Mouse (Mus musculus) cerebellum, adult 11-12 months (tissue): ENCODE measurements around the gene Klk13.
"Not testable (repeated sequence)": the region's sequence is repeated elsewhere in the genome, so short reads cannot be mapped to it uniquely, and the experiment has no call there.

Experiments
- DNase-seq: peaks from one replicate; pipeline ENCODE4 v3.0.0; 2022

Gene Klk13

DNA sequence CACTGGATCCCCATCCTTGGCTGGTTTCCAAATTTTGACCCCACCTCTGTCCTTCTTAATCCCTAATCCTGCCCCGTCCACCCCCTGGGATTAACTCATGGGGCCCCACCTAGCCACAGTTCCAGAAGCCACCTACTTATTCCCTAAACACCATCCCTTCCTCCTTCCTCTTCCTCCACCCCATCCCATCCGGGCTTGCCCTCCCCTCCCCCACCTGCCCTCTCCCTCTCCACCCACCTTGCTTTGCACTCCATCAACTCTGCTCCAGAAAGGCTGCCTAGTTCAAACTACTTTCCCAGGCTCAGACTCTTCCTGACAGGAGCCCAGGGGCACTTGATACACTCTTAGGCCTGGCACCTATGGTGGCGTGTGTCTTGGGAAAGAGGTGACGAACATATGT is at the start of gene Klk13:
Klk13 (plus strand) TSS at position 301 of the 400 bp plus-strand sequence.
- no peak for DNase-seq

DNA sequence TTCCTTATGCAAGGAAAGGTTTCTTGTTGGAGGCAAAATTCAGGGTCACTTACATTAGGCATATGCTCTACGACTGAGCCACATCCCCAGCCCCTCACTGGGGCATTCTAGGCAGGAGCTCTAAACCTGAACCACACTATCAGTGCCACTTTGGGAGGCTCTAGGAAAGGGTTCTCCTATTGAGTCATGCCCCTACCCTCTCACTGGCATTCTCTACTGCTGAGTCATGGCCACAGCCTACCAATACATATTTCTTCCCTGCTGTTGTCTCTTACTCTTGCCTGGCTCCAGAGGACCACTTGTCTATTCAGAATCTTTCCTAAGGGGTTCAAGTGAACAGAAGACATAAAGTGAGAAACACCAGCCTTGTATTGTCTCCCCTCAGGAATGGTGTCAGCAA is 49.6 kb upstream of the Klk13 start:
- no peak for DNase-seq

DNA sequence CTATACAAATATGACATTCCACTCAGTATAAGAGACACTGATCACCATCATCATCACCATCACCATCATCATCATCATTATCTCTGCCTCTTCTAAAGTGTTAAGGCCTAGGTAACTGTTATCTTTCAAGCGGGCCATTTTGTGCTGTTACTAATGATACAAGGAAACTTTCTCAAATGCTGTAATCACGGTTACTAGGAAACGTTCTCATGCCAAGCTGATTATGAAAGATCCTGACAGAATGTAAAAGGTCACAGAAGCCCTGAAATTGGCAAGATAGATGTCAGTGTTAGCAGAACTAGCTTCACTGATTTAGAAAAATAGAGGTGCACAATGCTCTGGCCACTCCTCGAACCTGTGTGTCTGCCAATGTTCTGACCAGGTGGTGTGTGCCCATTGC is 45.1 kb upstream of the Klk13 start:
- DNase-seq = not testable (repeated sequence)

DNA sequence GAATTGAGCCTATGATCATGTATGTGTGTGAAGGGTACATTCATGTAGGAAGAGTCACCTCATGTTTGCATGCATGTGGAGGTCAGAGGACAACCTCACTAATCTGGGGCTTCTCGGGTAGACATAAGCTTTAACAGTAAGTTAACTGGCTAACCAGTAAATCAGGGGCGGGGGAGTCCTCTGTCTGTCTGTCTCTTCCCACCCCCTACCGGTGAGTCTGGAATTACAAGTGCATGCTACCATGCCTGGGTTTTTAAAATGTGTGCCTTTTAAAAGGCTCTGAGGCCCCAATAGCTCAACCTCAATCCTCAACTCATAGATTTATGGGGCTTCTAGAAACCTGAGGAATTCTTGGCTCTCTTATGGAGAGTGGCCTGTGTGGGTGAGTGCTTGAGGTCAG is 43.8 kb upstream of the Klk13 start:
- no peak for DNase-seq

DNA sequence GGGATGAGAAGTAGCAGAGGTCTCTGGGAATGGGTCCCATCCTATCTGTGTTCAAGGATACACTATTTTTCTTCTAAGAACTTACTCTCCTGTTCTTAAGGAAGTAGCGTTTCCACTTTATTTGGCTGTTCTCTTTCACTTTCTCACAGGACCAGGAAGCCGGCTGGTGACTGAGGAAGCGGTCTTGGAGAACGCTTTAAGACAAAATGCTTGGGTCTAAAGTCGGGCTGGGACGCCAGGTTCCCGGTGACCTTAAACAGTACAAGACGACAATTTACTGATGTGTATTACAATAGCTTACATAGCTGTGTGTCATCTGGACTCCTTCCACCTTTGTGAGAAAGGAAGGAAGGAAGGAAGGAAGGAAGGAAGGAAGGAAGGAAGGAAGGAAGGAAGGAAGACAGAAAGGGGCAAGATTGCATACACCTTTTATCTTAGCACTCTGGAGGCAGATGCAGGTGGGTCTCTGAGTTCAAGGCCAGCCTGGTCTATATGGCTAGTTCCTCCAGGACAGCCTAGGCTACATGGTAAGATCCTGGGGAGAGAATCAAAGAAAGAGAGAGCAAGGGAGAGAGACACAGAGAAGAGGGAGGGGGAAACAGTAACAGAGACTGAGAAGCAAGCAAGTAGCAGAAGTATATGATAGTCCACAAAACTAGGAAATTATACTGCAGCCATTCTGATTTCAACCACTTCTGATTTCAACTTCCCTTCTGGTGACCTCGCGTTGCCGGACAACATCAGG is 41.1 kb upstream of the Klk13 start:
- DNase-seq = peak; percentile 35

DNA sequence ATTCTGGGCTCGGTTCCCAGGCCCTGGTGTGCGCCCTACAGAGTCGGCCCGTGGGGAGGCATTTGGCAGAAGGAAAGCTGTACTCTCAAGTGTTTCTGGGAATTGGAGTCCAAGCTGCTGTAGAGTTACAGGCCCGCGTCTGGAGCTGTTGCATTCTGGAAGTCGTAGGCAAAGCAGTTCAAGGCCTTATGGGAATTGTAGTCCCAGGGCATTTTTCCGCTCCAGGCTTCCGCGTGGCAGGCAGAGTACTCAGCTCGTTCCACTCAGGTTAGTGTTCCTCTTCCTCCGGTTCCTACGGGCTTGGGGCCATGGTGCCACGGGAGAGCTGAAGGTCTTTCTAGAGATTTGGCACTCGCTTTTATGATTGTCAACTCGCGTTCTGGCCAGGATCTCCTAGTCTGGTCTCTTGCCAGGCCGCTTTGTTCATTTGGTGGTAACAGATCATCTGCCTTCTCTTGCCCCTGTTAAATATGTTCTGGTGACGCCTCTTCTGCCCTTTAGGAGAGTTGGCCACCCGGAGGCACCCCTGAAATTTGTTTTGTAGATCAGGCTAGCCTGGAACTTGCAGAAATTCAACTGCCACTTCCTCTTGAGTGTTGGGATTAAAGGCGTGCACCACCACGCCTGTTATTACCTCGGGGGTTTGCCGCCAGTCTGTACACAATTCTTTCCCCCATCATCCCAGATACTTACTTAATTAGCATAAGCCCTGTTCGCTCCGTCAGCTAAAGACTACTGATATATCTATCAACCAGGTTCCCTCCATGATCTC is 40.4 kb upstream of the Klk13 start, which contains the start of gene Ctu1:
Ctu1 (plus strand) TSS at position 208 of the 772 bp plus-strand sequence.
- DNase-seq = peak; percentile 92

DNA sequence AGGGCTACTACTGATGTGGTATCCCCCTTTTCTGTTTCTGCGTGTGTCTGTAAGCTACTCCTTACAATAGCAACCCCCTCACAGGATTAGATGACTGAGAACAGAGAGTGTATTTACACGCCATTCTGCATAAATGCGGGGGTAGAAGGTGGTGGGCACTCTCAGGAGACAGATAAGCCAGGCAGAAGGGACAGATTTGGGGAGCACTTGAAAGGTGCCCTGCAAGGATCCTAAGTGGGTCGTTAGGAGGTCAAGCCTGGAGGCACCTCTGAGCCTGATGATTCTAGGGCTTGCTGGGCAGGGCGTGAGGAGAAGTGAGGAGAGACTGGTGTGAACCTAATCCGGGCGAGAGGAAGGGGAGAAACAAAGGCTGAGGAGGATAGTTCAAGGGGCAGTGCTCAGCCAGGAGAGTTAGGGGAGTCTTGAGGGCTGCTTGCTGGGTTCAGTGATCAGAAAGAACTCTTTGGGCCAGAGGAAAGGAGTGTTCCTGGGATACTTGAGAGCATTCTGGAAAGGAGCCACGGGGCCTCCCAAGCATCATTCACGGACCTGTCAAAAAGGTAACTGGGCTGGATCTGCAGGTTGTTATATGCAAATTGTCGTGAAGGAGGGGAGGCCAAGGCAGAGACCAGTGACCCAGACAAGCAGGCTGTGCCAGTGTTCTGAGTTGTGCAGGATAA is 39.6 kb upstream of the Klk13 start:
- peak; percentile 41 for DNase-seq

DNA sequence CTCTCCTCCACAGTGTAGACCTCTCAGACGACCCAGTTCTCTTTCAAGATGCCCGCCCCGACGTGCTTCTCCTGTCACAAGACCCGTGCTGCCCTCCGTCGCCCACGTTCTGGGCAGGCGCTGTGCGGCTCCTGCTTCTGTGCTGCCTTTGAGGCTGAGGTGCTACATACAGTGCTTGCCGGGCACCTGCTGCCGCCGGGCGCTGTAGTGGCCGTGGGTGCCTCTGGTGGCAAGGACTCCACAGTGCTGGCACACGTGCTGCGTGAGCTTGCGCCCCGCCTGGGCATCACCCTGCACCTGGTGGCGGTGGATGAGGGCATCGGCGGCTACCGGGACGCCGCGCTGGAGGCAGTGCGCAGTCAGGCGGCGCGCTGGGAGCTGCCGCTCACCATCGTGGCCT is 37.3 kb upstream of the Klk13 start:
- DNase-seq = peak; percentile 28

DNA sequence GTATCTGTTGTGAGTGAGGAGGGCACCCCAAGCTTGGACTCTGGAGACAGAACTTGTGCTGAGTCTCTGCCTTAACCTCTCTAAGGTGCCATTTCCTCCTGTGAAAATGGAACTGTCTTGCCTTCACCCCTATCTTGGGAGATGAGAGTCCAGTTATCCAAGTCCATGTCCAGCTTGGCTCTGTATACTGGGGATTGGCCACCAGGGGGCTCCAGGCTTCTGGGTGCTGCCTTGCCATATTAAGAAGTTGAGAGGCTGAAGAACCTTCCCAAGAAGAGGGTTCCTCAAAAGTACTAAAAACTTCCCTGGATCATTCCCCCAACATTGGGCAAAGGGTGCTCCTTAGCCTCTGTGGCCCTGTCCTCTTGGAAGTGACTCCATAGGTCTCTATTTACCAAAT is 33.9 kb upstream of the Klk13 start:
- no peak for DNase-seq

DNA sequence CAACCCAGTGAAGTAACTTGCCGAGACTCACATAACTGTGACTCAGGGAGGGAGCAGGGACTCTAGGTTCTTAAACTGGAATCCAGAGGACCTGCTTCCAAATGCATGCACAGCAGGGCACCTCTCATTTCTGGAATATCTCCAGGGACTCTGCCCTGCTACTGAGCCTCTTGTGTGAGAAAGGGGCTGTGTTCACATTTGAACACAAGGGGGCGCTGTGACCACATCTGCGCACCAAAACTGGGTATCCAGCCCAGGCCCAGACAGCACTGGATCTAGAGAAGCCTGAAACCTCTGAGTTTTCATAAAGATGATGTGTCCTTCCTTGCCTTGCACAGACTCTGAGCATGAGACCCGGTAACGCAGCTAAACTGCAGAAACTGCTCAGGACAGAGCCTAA is 31.4 kb upstream of the Klk13 start:
- peak; percentile 21 for DNase-seq

DNA sequence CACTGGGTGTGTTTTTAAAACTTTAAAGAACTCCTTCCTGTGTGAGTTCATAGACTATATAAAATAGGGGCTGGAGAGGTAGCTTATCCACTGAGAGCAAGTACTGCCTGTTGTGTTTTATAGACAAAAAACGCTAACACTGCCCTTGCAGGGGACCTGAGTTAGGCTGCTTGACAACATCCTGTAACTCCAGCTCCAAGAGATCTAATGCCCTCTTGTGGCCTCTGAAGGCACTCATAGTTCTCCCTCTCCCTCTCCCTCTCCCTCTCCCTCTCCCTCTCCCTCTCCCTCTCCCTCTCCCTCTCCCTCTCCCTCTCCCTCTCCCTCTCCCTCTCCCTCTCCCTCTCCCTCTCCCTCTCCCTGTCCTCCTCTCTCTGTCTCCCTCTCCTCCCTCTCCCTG is 29.9 kb upstream of the Klk13 start:
- not testable (repeated sequence) for DNase-seq

DNA sequence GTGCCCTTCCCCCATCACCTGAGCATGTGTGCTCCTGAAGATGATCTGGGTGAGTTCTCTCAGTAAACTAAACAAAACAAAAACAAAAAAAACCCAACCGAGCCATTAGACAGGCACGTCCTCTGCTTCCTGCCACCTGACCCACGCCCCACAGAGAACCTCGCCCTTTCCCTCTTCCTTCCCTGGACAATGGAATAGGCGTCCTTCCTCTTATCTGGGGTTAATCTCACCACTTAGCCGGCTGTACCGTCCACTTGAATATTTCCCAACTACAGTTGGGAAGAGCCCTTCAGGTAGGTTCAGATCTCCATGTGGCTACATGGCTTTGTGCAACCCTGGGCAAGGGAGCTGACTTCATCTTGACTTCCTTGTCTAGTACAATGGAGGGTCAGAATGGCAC is 27.3 kb upstream of the Klk13 start:
- DNase-seq = no peak

DNA sequence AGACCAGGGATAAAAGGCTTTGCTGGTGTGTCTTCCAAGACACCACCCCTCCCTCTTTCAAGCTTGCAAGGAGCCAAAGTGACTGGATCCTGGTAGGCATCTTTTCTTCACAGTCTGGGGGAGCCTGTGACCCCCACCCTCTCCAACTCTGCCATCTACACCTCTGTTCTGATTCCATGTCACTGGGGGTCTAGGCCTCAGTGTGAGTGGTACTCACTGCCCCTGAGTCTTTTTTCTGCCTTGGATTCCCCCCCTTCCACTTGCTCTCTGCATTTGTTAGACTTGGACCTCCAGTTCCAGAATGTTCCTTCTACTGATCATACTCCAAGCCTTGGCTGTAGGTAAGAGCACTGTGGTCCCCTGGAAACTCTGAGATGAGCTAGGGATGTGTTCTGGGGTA is 22.2 kb upstream of the Klk13 start, which contains the start of gene Klk14:
Klk14 (plus strand) TSS at position 301 of the 400 bp plus-strand sequence.
- DNase-seq = no peak

DNA sequence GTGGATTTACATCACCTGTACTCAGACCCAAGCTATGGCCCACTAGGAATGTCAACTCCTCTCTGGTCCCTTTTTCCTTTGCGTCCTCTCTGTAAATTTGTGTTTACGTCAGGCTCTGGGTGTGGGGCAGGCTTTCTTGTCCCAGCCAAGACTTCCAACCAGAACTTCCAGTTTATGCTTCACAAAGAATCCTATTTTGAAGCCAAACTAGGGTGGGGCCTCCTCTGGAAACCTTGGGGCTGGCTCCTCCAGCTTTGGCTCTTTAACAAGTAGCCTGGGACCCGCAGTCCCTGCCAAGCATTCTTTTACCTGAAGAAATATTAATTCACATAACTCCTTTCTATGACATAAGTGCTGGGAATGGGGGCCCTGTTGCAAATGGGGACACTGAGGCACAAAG is 2.3 kb upstream of the Klk13 start:
- DNase-seq = no peak

DNA sequence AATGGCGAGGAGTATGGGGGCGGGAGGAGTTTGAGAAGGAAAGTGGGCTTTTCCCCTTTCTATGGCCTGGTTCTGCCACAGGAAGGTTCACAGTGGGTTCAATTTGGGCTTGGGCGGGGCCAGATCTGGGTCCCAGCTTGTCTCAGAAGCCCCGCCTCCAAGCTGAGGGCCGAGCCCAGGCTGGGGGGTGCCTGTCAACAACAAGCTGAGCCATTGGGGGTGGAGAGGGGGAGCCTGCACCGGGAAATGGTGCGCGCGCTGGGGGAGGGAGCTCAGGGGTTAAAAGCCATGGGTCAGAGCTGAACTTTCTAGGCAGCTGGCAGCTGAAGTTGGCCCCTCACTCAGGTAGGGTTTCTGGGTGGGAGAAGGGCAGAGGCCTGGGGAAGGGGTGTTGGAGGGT is 550 bp downstream of the Klk13 start:
- DNase-seq = no peak

DNA sequence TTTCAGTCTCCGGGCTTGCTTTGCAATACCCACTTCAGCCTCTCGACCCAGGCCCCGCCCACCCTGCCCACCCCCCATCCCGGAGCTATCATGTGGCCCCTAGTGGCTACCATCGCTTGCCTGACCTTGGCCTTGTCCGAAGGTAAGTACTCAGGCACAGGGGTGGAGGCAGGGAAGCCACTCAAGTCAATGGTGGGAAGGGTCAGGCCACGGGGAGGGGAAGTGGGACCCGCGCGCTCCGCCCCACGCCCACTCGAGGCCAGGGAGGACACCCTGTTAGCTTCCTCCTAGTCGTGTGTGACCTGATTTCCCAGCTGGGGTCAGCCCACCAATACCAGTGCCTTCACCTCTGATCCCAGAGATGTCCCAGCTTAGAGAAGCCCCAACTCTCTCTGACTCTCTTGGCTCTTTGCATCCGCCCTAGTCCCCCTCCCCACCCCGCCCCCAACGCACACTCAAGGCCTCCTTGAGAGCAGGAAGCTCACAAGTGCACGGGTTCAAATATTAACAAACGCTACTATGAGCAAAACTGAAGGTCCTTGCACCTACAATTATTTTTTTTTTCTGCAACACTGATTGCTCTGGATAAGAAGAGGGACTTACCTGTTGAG is 1.5 kb downstream of the Klk13 start:
- no peak for DNase-seq

DNA sequence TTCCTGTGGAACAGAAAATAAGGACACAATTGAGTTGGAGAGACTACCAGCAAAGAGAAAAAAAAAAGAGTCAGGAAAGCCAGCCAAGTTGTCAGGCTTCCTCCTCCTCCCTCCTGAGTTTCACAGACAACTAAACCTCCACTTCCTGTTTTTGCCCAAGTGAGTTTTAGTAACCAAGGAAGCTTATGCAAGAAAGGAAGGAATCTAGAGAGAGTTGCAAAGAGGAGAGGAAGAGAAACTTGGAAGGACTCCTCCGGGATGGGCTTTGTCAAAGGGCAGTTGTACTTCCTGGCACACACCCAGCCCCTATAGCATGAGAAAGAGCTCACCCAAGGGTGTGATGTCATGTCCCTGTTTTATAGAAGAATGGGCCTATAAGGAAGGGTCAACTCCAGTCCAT is 35.4 kb downstream of the Klk13 start:
- no peak for DNase-seq

DNA sequence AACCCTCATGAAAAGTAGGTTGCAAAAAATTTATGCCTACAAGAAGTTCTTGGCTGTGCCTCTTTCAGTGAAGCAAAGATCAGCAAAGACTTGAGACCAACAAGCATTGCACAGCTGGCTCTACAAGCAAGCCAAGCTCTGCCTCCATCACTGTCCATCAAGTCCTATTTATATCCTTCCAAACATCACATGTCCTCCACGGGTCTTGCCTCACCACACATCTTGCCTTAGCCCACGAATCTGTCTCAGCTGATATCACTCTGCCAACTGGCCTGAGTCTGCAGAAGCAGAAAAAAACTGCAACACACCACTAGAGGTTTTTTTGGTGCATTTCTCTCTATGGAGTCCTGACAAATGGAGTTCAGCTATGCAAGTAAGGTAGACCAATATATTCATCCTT is 40.4 kb downstream of the Klk13 start:
- no peak for DNase-seq

DNA sequence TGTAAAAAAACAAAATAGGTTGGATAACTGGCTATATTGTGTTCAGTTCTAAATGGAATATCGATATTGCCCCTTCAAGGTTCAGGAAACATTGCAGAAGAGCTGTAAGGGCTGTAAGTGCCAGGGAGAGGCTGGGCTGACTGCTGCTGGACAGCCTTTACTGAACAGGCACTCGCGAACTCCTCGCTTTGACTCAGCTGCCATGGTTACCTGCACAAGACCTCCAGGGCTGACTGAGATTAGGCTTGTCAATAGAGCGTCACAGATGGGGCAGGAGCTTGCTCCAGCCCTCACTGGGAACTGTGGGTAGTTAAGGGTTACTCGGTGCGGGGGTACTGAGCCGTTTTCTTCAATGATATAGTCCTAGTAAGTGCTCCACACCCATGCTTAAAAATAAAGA is 54.1 kb downstream of the Klk13 start:
- DNase-seq = no peak

DNA sequence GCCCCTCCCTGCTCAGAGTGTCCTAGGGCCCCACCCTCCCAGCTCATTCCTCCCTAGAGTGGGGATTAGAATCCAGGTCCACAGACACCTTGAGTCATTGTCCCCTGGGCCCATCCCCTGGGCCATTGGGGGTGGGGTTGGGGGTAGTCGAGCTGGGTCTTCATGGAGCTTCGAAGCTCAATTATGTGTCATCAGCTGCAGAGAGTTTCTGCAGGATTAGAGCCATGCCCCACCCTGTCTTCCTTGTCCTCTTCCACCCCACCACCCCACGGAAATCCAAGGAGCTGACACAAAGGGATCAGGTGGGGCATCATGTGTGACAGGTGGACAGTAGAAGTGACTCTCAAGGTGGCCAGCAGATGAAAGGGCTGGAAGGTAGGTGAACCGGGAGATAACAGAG is 56.2 kb downstream of the Klk13 start, which contains the start of gene Klk12:
Klk12 (plus strand) TSS at position 301 of the 400 bp plus-strand sequence.
- no peak for DNase-seq

DNA sequence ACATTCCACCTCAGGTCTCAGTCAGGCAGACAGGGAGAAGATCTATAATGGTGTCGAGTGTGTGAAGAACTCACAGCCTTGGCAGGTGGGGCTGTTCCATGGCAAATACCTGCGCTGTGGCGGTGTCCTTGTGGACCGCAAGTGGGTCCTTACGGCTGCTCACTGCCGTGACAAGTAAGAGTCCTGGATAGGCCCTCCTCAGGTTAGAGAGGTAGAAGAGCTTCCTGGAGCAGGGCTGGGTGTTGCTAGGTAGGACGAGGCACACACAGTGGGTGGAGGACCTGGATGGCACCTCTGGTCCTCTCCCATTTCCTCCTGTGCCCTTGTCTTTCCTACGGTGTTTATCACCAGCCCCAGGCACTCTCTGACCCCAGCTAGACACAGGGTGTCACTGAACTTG is 57.3 kb downstream of the Klk13 start:
- DNase-seq = no peak

DNA sequence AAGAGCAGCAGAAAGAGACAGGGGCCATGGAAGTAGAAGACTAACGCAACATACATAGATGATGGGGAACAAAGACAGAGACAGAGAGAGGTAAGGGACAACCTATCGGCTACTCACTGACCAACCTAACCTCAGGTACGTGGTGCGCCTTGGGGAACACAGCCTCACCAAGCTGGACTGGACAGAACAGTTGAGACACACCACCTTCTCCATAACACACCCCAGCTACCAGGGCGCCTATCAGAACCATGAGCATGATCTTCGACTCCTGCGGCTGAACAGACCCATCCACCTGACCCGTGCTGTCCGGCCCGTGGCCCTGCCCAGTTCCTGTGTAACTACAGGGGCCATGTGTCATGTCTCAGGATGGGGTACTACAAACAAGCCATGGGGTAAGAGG is 58.3 kb downstream of the Klk13 start:
- DNase-seq = no peak

DNA sequence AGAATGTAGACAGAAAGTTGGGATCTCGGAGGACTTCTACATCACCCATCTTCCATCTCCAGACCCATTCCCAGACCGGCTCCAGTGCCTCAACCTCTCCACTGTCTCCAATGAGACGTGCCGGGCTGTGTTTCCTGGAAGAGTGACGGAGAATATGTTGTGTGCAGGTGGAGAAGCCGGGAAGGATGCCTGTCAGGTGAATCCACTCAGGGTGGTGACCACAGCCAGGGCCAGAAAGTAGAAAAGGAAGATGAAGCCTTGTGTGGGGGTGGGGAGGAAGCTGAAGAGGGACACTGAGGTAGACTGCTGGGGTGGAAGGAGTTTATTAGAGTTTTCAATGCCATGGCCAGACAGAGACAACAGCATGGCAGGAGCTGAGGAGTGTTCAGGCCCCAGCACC is 59.5 kb downstream of the Klk13 start:
- DNase-seq = no peak
